9 mouse cellular contexts compared by ENCODE assay signal in genomic region chr5:53274811-53275355, GRCm38 (mm10). TPM values are rescaled to one million over a fixed set of nuclear protein-coding genes. Genes with fewer than 3 reads are reported as not detected.
A peak's percentile ranks its signal among the peaks of the same experiment; 100 is the strongest.
DNase-seq lines count a peak whose midpoint lies in the region; ATAC-seq lines count a peak whose summit lies in the region.
"Had no signal": no experiment of that assay in that cellular context is flagged by ENCODE, and none has a peak within 500 bp of the region (broad histone marks: within the 10 kb centered on the region; RNA-seq: fewer than 3 reads in every experiment).

No protein-coding gene starts in this region.

- H3K36me3 ChIP-seq in forebrain, embryonic 11.5 days (ENCODE audit: control insufficient read depth, insufficient read depth, low read length): no peaks in the 10 kb centered on the region
- peaks cover 30% of the 10 kb centered on the region for H3K36me3 ChIP-seq in forebrain, embryonic 10.5 days (replicated peaks)
- peaks cover 11% of the 10 kb centered on the region for H3K36me3 ChIP-seq in embryonic facial prominence, embryonic 15.5 days
- peaks cover 17% of the 10 kb centered on the region for H3K36me3 ChIP-seq in kidney, embryonic 16.5 days (ENCODE audit: insufficient read depth, low read length)

- H3K4me2 ChIP-seq in forebrain, embryonic 11.5 days (ENCODE audit: low read depth, low read length, severe bottlenecking): no peak overlapping the region
- H3K4me2 ChIP-seq in embryonic facial prominence, embryonic 15.5 days (replicated peaks): no peak overlapping the region
- no peak overlapping the region for H3K4me2 ChIP-seq in kidney, embryonic 16.5 days (replicated peaks; ENCODE audit: low read depth, low read length)

- H3K4me3 ChIP-seq in forebrain, embryonic 11.5 days (ENCODE audit: low read depth, low read length): no peak overlapping the region
- no peak overlapping the region for H3K4me3 ChIP-seq in forebrain, embryonic 10.5 days
- no peak overlapping the region for H3K4me3 ChIP-seq in embryonic facial prominence, embryonic 15.5 days (replicated peaks)
- H3K4me3 ChIP-seq in kidney, embryonic 16.5 days (ENCODE audit: low read length): no peak overlapping the region

- H3K27ac ChIP-seq in forebrain, embryonic 11.5 days (ENCODE audit: low read depth, low read length): peak overlapping the region; percentile 50; the same call in 1 of the 2 replicates
- no peak overlapping the region for H3K27ac ChIP-seq in forebrain, embryonic 10.5 days
- peak overlapping the region; percentile 9; the same call in 1 of the 2 replicates for H3K27ac ChIP-seq in embryonic facial prominence, embryonic 15.5 days (replicated peaks)
- H3K27ac ChIP-seq in kidney, embryonic 16.5 days (ENCODE audit: low read length): 0 out of 2 replicates have a peak overlapping the region, but pooled peaks have one; percentile 2

- no peaks in the 10 kb centered on the region for H3K9me3 ChIP-seq in forebrain, embryonic 11.5 days (ENCODE audit: control insufficient read depth, low read length)
- H3K9me3 ChIP-seq in forebrain, embryonic 10.5 days: peaks cover 4% of the 10 kb centered on the region; the same call in 1 of the 2 replicates
- no peaks in the 10 kb centered on the region for H3K9me3 ChIP-seq in embryonic facial prominence, embryonic 15.5 days (replicated peaks)
- peaks cover 6% of the 10 kb centered on the region; the same call in 1 of the 2 replicates for H3K9me3 ChIP-seq in kidney, embryonic 16.5 days (ENCODE audit: low read length)
- H3K9me3 ChIP-seq: G1E had no signal

- H3K27me3 ChIP-seq in forebrain, embryonic 11.5 days (ENCODE audit: control insufficient read depth, insufficient read depth, low read length): 0 out of 2 replicates have a peak, but pooled peaks cover 2% of the 10 kb centered on the region
- peaks cover 17% of the 10 kb centered on the region for H3K27me3 ChIP-seq in forebrain, embryonic 10.5 days (ENCODE audit: poor library complexity, severe bottlenecking)
- no peaks in the 10 kb centered on the region for H3K27me3 ChIP-seq in embryonic facial prominence, embryonic 15.5 days
- no peaks in the 10 kb centered on the region for H3K27me3 ChIP-seq in kidney, embryonic 16.5 days (ENCODE audit: insufficient read depth, low read length)

- H3K4me1 ChIP-seq in forebrain, embryonic 11.5 days (replicated peaks; ENCODE audit: control insufficient read depth, insufficient read depth, low read length): peaks cover 21% of the 10 kb centered on the region; the same call in 1 of the 2 replicates
- H3K4me1 ChIP-seq in forebrain, embryonic 10.5 days: peaks cover 50% of the 10 kb centered on the region
- H3K4me1 ChIP-seq in embryonic facial prominence, embryonic 15.5 days: peaks cover 14% of the 10 kb centered on the region; the same call in 1 of the 2 replicates
- H3K4me1 ChIP-seq in kidney, embryonic 16.5 days (ENCODE audit: insufficient read depth, low read length): peaks cover 34% of the 10 kb centered on the region

- no peak overlapping the region for H3K9ac ChIP-seq in forebrain, embryonic 11.5 days (ENCODE audit: low read length)
- no peak overlapping the region for H3K9ac ChIP-seq in embryonic facial prominence, embryonic 15.5 days
- H3K9ac ChIP-seq in kidney, embryonic 16.5 days (replicated peaks; ENCODE audit: low read length): no peak overlapping the region

- ATAC-seq in forebrain, embryonic 11.5 days (replicated peaks; ENCODE audit: low FRiP score): peak; percentile 10
- ATAC-seq in embryonic facial prominence, embryonic 15.5 days (ENCODE audit: insufficient number of reproducible peaks, low FRiP score, low TSS enrichment, low read depth): no peak
- no peak for ATAC-seq in kidney, embryonic 16.5 days (ENCODE audit: low FRiP score, low TSS enrichment)
- no peak for ATAC-seq in megakaryocyte, adult 5-6 weeks (ENCODE audit: poor library complexity, severe bottlenecking)

- 28% methylated on average over 5 of the region's 5 CpGs for WGBS in forebrain, embryonic 11.5 days
- WGBS in forebrain, embryonic 10.5 days: 43% methylated on average over 5 of the region's 5 CpGs
- WGBS in embryonic facial prominence, embryonic 15.5 days: 33% methylated on average over 5 of the region's 5 CpGs
- WGBS in kidney, embryonic 16.5 days: 29% methylated on average over 5 of the region's 5 CpGs

- DNase-seq in forebrain, embryonic 11.5 days (ENCODE audit: low spot score): peak; percentile 61
- no peak for DNase-seq in forebrain, embryonic 10.5 days (ENCODE audit: extremely low spot score, low spot score)
- DNase-seq in ovary, postnatal 10 days (ENCODE audit: low spot score): peak; percentile 23
- no peak for DNase-seq in ovary, adult 18-20 months (ENCODE audit: low spot score)
- DNase-seq in ovary, postnatal 14 days (ENCODE audit: low spot score): peak; percentile 36

RNA-seq across cellular contexts. Expression of gene Smim20, which starts 8.0 kb away (rescaled TPM):
- 71.3 and 75.4 TPM in 2 replicates for polyA plus RNA-seq in forebrain, embryonic 11.5 days (2014; fragmentation: Nextera tagmentation; extraction: Ambion mirVana)
- 68.0 and 72.6 TPM in 2 replicates for polyA plus RNA-seq in forebrain, embryonic 10.5 days (2016; fragmentation: Nextera tagmentation; extraction: Ambion mirVana)
- 84.1 and 86.9 TPM in 2 replicates for polyA plus RNA-seq in embryonic facial prominence, embryonic 15.5 days (2015; fragmentation: Nextera tagmentation; extraction: Ambion mirVana)
- polyA plus RNA-seq in kidney, embryonic 16.5 days (2015; fragmentation: Nextera tagmentation; extraction: Ambion mirVana): 98.2 and 98.5 TPM in 2 replicates
- 67.6 and 71.7 TPM in 2 replicates for total RNA-seq in megakaryocyte, adult 5-6 weeks (2015)
- 43.3 and 55.5 TPM in 2 replicates for total RNA-seq in megakaryocyte, adult 5-6 weeks (2017)

Comparison
In these comparisons a context has a peak if more than half of its experiments do, and no peak if none do; other contexts are left out.
1. DNase-seq: peak in forebrain, embryonic 11.5 days (single experiment), ovary, postnatal 10 days (single experiment) and ovary, postnatal 14 days (single experiment); none in forebrain, embryonic 10.5 days (single experiment) and ovary, adult 18-20 months (single experiment).